Mouse (Mus musculus) lung, postnatal 0 days (tissue): ENCODE measurements at regions not wholly inside any gene's neighbourhood (a gene's known extent, or its start where the extent isn't known, plus 50 kb on each side); places are given as distances from the start of the nearest gene placed in this dataset.

ENCODE experiments used
- CTCF ChIP-seq: IDR thresholded peaks from 2 replicates; pipeline ENCODE4 v1.5.1; 2016; ENCODE audit warnings: antibody characterized with exemption, mild to moderate bottlenecking
- EP300 ChIP-seq: IDR thresholded peaks from 2 replicates; pipeline ENCODE4 v1.6.1; 2016; ENCODE audit warnings: antibody characterized with exemption, mild to moderate bottlenecking, control low read depth

GRCm38 (mm10) chr19:33072299-33072698 lies 315.0 kb downstream of the Pten start:
- TF ChIP-seq EP300: no peak
- no peak for TF ChIP-seq CTCF
